Mouse (Mus musculus) CD4-positive, CD25-positive, alpha-beta regulatory T cell, adult 2 months (primary cell): ENCODE measurements around the gene Krt20.

Source experiments
- DNase-seq: peaks from one replicate; pipeline ENCODE4 v3.0.0-alpha.2; 2012; ENCODE audit warnings: low read depth, low spot score

The Krt20 gene

DNA sequence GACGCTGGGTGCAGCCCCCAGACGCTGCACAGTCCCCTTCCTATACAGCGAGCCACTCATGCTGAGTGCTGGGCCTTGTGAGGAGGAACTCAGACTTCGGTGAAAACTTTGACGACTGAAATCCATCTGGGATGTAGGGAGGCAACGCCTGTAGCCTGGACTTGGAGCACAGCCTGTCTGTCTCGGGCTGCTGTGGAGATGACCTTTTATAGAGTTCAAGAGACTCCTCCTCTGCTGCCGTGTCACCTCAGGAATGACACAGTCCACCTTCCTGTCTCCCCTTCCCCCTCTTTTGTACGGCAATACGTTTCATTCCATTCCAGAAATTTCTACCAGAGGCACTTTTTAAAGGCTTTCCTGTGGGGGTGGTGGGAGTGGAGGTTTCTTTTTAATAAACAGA, at the start of gene Krt20:
Krt20 (minus strand) TSS at position 179 of the 400 bp plus-strand sequence.
- DNase-seq = no peak

DNA sequence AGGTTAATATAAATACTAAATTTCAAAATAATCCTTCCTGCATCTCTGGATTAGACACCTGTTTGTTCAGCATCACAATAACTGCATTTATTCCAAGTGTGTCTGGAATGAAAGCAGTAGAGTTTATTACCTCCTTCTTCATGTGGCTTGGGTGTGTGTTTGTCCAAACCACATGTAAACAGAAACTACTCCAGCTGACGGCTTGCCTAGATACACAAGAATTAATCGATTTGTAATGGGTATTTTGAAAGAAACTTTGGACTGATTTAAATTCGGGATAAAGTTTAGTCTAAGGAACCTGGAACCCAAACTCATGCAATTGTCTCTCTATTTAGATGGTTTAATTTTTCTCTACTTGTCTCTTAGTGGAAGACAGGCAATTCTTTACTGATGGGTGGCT, 37.0 kb upstream of the Krt20 start:
- DNase-seq = no peak

DNA sequence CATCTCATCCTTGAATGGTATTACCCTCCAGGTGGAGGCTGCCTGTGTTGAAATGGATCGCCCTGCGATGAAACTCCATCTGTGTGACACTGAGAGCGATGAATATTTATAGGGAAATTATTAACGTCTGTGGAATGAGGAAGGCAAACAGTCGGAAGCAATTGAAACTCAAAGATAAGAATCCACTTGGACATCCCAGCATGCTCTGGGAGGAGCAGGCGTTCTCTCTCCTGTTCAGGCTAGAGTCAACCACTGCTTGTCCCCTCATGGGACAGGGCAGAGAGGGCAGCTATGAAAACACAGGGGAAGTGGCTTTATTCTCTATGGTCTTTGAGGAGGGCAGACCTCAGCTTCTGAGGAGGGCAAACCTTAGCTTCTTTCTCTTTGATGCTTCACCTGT, 35.5 kb upstream of the Krt20 start:
- no peak for DNase-seq

DNA sequence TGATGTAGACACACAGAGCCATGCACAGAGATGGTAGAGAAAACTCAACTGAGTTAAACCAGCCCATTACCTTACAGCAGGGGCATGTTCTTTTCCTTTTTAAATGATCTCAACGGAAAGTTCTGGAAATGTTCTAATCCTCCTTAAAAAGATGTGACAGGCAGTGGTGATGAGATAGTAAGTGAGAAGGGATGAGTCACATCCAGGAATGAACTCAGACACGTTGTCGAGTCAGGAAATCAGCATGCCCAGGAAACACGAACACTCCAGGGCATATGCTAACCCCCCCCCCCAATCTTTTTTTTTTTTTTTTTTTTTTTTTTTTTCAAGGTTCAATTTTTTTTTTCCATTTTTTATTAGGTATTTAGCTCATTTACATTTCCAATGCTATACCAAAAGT, 34.5 kb upstream of the Krt20 start:
- no peak for DNase-seq

DNA sequence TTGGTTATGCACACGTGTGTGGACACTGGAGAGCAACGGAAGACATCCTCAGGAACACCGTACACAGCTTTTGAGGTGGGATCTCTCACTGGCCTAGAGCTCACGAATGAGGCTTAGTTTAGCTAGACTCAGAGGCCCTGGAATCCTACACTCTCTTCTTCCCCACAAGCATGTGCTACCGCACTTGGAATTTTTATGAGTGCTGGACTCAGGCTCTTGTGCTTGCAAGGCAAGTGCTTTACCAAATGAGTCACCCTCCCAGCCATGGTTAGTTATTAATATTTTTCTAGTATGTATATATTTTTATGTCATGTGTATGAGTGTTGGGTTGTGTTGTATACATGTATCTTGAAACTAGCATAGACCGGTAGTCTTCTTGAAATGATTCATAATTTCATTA, 34.0 kb upstream of the Krt20 start:
- no peak for DNase-seq

DNA sequence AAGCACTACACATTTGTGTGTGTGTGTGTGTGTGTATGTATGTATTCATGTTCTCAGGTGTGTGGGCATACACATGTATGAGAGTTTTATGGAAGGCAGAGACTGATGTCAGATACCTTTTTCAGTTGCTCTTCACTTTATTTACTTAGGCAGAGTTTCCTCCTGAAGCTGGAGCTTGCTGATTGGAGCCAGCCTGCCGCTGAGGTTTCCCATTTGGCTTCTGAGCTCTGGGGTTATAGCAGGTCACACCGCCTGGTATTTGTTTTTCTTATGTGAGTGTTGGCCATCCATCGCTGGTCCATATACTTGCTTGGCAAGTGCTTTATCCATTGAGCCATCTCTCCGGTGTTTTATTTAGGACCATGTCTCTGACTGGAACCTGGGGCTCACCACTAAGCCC, 31.3 kb upstream of the Krt20 start:
- no peak for DNase-seq

DNA sequence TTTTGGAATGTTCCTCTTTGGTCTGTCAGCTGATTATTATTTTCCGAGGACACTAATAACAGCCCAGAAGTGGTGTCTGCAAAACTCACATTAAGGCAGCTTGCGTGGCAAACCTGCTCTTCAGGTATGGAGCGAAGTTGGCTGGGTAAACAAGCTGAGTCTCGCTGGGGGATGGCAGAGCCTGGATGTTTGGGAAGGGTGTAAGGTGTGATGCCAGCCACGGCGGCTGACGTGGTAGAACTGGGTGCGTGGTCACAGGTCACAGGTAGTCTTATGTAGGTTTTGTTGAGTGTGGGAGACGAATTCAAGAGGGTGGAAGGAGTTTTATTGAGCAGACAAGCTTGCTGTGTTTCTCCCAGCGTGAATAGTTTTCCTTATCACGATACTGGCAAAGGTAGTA, 30.6 kb upstream of the Krt20 start:
- no peak for DNase-seq

DNA sequence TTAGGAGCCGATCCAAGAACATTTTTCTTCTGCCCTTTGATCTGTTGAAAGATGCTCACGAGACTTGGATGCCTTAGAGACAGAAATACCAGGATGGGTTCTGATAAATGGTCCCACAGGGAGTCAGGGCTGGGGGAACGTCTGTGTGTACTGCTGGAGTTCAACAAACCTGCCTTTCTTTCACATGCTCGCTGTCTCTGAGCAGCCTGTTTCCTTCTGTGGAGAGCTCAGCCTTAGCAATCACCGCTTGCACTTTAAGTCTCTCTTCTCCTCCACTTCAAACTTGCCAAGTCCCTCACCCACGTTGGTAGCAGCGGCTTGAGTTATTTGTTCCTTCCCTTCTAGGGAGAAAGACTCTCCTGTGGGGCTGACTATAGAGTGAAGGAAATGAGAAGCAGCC, 28.4 kb upstream of the Krt20 start:
- no peak for DNase-seq

DNA sequence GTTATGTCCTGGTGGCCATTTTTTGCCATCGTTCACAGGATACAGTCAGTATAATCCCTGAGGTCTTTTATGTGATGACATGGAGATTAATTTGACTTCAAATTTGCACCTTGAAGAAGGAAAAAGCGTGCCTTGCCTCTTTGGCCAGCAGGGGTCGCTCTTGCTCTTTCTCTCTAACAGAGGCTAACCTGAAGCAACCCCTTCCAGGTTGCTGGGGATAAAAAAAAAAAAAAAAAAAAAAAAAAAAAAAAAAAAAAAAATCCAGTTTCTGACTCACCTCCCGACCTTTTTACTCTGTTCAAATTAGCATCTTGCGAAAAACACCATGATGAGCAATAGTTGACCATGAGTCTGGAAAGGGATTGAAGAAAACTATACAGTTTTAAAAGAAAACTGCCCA, 26.9 kb upstream of the Krt20 start:
- peak; percentile 80 for DNase-seq

DNA sequence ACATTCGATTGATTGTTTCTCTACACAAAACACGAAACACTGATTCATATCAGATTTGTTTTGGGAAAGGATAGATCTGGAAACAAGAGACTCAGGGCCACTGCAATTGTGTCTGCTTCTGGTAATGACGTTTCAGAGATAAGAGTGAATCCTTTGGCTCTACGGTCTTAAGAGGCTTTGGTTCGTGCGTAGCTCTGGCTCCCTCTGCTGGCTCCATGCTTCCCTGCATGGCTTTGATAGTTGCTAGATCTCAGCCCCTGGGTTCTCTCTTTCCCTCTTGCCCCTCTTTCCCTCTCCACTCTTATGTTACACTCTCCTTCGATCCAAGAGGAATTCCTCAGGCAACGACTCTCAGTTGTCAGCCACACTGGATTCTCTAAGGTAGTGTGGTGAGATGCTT, 25.2 kb upstream of the Krt20 start:
- DNase-seq = peak; percentile 82

DNA sequence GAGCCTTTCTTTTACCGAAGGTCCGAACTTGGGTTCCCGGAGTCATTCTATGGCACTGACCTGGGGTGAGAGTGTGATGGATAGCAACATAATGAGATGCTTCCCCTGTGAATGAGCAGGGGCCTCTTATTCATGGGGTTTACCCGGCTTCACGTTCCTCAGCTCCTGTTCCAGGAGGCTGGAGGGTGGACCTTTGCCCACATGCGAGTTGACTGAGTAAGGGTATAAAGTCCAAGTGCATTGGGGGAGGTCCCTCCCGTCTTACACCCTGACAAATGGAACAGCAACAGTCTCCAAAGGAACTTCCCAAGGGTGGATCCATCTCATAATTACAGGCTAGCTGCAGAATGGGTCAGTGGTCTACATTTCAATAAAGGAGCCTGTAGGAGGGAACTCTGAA, 23.8 kb upstream of the Krt20 start:
- no peak for DNase-seq

DNA sequence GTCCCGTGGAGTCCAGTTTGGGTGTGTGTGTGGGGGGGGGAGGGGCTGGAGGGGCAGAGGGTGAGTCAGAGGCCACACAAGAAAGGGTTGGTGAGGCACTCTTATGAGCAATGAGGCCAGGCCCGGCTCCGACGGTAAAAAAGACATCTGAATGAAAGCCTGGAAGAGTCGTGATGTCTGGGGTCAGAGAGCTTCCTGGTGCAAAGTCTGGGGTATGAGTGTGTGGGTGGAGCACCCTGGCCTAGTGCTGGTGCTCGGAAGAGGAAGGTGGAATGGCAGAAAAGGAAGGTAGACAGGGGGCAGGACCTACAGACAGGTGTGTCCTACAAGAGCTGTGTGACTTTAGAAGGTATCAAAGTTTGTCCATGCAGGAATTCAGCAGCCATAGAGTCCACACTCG, 20.9 kb upstream of the Krt20 start:
- no peak for DNase-seq

DNA sequence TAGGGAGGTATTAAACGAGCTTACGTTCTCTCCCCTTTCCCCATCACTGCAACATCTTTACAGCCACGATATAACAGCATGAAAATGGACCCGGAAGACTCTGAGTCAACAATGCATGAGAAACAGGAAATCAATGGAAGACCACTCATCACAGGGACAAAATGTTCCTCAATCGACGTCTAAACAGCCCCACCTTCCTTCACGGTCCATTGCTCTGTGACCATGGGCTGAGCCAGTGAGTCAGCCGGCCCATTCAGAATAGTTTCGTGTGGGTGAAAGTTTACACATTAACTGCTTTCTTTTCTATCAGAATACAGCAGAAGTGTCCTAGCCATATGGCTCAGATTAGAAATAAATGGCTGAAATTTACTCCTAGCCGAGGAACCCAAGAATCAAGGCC, 16.8 kb upstream of the Krt20 start:
- no peak for DNase-seq

DNA sequence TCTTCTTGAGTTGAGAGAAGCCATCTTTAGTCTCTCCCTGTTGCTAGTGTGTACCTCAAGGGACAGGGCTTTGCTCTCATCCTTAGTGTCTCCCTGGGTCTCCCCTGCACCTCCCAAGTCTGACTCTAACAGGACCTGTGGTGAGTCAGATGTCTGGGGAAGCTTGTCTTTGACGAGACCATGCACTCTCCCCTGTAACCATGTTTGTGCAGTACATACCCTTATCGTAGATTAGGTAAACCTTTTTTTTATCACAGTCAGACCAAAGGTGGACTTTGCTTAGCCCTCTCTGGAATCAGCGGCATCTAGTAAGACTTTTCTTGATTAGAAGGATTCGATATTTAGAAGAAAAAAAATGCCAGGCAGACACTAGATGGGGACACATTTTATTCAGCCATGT, 16.1 kb upstream of the Krt20 start:
- DNase-seq = no peak

DNA sequence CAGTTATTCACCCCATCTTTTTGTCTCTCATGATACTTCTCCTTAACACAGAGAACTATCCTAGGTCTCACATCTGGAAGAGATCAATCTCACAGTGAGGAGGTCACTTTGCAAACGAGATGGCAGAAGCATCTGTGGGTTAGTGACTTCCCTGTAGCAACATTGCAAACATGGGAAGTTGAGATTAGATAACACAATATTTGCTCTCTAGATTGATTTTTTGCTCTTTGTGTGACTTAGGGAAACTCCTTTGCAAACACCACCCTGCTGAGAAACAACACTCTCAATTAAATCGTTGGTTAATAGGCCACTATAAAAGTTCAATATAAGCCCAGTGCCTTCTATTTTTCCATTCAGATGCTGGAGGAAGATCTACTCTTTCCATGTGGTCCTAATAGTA, 10.8 kb upstream of the Krt20 start:
- no peak for DNase-seq

DNA sequence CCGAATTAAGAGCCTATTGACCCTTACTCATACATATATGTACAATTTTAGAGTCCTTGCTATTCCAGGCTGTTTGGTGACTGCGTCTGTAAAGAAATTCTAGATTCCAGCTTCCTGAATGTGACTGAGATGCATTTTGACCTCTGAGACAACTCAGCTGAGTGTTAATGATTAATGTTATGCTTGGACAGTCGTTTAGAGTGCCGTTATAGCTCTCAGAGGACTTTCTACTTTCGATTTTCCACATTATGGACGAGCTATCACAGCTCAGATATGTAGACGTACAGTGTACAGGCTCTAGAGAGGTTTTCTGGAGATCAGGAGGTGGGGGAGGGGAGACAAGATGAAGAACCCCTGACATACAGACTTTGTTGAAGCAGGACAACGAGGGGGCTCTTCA, 3.3 kb upstream of the Krt20 start:
- DNase-seq = no peak

DNA sequence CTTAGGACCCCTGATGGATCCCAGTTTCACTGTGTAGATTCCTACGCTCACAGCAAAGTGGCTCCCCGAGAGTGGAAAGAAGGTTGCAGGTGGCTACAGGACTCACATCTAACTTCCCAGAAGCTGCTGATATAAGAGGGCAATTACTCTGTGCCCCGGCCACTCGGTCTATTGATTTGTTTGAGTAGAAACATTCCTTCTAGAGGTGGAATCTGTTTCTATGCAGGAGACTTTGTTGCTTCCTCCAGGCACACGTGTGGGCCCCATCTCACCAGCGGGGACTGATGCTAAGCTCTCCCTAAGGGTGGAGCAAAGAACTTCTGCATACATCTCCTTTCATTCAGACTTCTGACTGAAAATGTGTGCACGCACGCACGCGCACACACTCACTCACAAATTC, 1.5 kb upstream of the Krt20 start:
- no peak for DNase-seq

DNA sequence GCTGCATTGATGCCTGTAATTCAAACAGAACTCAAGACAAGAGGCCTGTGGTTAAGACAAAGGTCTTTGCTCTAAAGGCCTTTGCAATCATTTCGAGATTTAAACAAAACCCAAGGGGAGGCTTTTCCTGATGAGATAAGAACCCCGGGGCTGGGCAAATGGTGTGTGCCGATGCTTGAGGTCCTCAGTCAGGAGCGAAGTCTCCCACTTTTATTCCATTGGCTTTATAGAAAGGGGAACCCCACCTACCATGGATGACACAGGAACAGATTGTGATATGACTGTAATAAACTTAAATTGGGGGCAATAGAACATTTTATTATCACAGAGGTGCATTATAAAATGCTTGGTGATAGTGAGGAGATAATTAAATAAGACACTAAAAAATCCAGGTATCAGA, 1.3 kb downstream of the Krt20 start:
- DNase-seq = no peak

DNA sequence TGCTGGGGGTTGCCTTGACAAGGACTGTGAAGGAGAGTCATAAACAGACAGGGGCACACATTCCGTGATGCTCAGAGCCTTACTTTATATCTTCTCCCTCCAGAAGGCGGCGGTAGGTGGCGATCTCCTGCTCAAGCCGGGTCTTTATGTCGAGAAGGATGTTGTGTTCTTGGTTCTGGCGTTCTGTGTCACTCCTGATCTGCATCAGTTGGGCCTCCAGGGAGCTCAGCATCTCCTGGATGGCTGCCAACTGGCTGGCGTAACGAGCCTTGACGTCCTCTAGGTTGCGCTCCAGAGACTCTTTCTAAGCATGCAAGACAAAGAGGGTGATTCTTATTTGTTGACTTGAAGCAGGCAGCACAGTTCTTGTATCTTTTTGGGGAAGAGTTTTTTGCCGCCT, 7.3 kb downstream of the Krt20 start:
- DNase-seq = peak; percentile 16

DNA sequence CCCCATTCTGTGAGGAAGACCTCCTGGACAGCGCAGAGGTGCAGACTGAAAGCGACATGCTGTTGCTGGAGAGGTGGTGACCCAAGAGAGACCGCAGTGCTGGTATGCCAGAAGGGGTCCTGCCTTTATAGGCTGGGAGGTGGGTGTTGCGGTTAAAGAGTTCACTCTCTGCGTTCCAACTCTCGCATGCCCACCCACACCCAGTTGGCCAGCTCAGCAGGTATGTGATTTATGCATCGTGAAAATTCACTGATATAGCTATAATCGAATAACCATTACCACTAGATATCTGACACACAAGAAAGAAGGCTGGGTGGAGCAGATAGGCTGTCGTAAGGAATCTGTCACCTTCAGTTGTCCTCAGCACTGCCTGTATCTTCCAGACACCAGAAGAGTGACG, 15.8 kb downstream of the Krt20 start, which contains the start of gene Krt12:
Krt12 (minus strand) TSS at position 101 of the 400 bp plus-strand sequence.
- no peak for DNase-seq

DNA sequence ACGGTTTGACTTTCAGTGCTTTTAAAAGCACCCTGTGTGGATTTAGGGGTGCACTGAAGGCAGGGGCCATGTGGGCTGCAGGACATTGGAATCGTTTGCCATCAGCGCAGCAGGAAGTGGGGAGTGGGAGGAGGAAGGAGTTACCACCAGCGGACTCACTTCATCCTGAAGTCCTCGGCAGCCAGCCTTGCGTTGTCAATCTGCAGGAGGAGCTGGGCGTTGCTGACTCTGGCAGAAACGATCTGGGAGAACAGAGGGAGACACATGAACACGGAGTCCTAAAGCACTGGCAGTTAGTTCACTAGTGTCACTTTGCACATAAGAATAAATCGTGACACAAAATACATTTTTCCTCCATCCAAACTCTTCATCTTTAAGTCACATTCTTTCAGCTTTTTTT, 17.4 kb downstream of the Krt20 start:
- DNase-seq = no peak

DNA sequence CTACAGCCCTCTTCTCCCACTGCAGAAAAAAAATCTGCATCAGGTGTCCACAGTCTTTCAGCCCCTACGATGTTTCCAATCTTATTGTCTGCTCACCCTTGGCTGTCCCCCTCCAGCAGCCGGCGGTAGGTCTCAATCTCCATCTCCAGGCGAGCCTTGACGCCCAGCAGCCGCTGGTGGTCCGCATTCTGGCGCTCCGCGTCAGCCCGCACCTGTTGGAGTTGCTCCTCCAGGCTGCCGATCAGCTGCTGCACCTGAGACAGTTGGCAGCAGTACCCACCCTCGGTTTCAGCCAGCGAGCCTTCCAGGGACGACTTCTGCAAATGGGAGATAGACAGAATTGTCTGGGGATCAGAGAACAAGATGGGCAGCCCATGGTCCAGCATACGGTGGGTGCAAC, 20.1 kb downstream of the Krt20 start:
- no peak for DNase-seq

DNA sequence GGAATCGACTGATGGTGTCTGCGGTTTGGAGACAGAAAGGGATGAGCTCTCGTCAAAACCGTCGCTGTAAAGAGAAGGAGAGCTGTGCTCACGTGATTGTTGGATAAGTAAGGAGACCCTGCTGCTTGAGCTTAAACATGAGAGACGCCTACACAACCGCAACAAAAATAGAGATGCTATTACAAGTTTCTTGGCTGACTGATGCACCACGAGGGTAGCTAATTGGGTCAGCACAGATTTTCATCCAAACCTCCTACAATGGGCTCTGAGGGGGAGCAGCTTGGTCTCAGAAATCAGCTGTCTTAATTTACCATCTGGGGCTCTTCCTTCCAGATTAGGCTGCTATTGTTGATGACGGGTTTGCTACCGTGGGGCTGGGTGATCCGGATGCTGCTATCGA, 21.0 kb downstream of the Krt20 start:
- DNase-seq = no peak

DNA sequence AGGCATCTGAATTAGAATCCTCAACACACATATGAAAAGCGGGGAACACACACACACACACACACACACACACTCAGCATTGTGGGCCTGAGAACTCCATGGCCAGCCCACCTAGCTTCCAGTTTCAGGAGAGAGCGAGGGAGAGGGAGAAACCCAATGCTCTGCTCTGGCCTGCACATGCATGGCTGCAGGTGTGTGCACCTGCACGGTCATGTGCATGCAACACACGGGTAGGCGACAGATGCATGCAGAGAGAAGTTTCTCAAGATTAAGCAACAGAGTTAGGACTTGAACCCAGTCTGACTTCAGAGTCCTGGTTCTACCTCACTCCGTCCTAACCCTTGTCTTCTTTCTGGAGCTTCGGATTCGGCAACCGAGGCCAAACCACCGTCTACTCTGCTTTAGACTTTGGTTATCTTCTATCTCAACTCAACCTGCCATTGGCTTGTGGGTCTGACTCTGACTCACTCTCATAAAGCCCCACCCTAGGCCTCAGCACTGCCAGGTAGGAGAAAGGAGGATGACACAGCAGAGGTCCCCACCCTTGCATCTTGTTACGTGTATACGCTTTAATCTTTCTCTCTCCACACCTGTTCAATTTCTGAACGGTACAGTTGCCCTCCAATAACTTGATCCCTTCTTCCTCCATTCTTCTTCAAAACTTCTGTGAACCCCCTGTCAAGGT, 23.3 kb downstream of the Krt20 start:
- DNase-seq = no peak
